Mouse (Mus musculus): ENCODE measurements around the gene Kcnip1. TPM values are rescaled to one million over a fixed set of nuclear protein-coding genes. Genes with fewer than 3 reads are reported as not detected.

Gene Kcnip1
- polyA plus RNA-seq, 1 experiment from 2014 or later = 10.2 TPM

DNA sequence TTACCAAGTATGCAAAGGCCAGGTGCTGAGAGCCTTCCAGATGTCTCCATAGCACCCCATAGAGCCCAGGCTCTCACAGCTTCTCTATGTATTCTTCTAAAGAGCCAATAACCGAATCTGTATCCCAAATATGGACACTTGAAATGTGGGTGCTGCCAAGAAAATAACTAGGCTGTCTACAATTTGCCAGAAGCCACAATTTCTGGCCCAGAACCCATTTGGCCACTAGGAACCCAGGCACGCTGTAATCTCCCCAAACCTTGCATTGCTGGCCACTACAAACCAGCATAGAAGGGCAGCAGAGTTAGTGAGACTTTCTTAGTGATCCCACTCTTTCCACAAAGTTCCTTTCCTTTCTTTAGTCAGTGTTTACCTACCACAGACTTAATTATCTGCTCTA lies 17.8 kb downstream of the Kcnip1 start:
- Histone ChIP-seq H3K9ac (no peak overlapping the region), H3K4me3 (replicated peaks) (no peak overlapping the region), H3K36me3 (no peaks in the 10 kb centered on the region), H3K4me1 (replicated peaks) (no peaks in the 10 kb centered on the region), H3K27ac (no peak overlapping the region), H3K4me2 (replicated peaks) (no peak overlapping the region), H3K27me3 (replicated peaks) (no peaks in the 10 kb centered on the region), H3K9me3 (no peaks in the 10 kb centered on the region)
- no peak for ATAC-seq
- 82% methylated on average over 2 of the region's 2 CpGs for WGBS

DNA sequence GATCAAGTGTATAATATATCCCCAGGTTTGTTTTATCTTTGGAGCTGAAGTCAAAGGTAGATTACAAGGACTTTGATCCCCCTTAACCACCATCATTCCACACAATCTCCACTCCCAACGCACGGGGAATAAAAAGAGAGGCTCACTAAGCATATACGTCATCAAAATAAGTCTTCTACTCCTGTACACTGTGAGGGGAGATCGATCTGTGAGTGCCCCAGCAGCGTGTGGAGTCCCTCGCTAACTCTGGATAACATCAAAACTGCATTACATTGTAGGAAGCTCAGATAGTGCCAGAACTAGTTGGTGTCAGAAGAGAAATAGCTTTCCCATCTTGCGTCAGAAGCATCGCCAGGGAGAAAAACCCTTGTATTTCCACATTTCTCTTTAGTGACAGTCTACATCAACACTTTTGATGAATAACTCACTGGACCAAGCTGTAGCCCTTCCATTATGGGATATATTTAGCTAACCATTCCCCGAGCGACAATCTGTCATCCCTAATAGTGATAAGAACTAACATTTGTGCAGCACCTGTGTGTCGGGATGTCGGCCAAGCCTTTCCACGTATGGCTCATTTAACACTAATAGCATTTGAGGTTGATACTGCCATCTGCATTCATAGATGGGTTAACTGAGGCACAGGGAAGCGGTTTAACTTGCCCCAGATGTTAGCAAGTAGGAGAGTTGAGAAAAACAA lies 18.5 kb downstream of the Kcnip1 start:
- no peak overlapping the region for H3K27ac ChIP-seq
- H3K4me3 ChIP-seq (replicated peaks) = no peak overlapping the region
- H3K4me1 ChIP-seq (replicated peaks) = no peaks in the 10 kb centered on the region
- no peaks in the 10 kb centered on the region for H3K36me3 ChIP-seq
- ATAC-seq = peak; percentile 43; the same call in 1 of the 2 replicates
- H3K9ac ChIP-seq = no peak overlapping the region
- no peaks in the 10 kb centered on the region for H3K27me3 ChIP-seq (replicated peaks)
- 56% methylated on average over 14 of the region's 14 CpGs for WGBS
- no peaks in the 10 kb centered on the region for H3K9me3 ChIP-seq
- H3K4me2 ChIP-seq (replicated peaks) = no peak overlapping the region

DNA sequence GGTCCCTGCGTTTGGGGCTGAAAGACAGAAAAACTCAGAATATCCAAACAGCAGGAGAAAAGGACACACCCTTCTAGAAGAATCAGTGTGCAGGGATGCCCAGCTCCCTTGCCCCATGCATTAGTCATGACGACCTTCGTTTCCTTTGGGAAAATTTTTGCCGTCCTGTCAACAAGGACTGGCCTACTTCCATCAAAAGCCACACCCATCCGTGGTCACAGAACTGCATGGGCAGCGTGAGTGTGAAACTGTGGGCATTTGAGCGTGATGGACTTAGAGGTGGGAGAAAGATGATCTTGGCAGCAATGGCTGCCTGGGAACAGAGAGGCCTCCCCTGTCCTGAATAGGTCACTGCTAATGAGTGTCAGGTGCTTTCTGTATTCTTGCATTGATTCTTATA lies 20.8 kb downstream of the Kcnip1 start:
- no peaks in the 10 kb centered on the region for H3K9me3 ChIP-seq
- no peak for ATAC-seq
- WGBS = 83% methylated on average over 7 of the region's 7 CpGs

DNA sequence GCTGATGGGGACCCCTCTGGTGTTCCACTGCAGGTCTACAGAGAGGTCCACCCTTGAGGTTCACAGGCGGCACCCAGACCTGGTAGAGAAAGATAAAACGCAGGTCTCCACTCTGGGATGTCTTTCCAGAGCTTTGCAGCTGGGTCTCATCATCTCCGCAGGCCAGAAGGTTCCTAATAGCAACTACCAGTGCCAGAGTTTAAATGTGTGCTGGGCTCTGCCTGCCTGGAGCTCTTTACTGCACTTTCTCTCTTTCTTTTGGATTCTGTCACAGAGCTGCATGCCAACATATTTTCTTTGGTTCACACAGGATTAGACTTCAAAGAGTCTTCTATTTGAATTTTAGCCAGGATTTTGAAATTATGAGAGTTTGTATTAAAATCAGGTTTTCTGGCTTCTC lies 23.8 kb downstream of the Kcnip1 start:
- no peaks in the 10 kb centered on the region for H3K9me3 ChIP-seq
- no peak for ATAC-seq
- no peaks in the 10 kb centered on the region for H3K27me3 ChIP-seq (replicated peaks)
- H3K27ac ChIP-seq = peak overlapping the region; percentile 63
- H3K4me1 ChIP-seq (replicated peaks) = no peaks in the 10 kb centered on the region
- H3K9ac ChIP-seq = no peak overlapping the region
- H3K4me3 ChIP-seq (replicated peaks) = no peak overlapping the region
- H3K4me2 ChIP-seq (replicated peaks) = no peak overlapping the region
- 56% methylated on average over 3 of the region's 3 CpGs for WGBS
- no peaks in the 10 kb centered on the region for H3K36me3 ChIP-seq

More for the DNA sequence above, 20.8 kb downstream of the Kcnip1 start:
- Histone ChIP-seq H3K4me2 (replicated peaks) (no peak overlapping the region), H3K4me1 (replicated peaks) (no peaks in the 10 kb centered on the region), H3K27me3 (replicated peaks) (no peaks in the 10 kb centered on the region), H3K4me3 (replicated peaks) (no peak overlapping the region), H3K36me3 (no peaks in the 10 kb centered on the region), H3K9ac (no peak overlapping the region), H3K27ac (no peak overlapping the region)

DNA sequence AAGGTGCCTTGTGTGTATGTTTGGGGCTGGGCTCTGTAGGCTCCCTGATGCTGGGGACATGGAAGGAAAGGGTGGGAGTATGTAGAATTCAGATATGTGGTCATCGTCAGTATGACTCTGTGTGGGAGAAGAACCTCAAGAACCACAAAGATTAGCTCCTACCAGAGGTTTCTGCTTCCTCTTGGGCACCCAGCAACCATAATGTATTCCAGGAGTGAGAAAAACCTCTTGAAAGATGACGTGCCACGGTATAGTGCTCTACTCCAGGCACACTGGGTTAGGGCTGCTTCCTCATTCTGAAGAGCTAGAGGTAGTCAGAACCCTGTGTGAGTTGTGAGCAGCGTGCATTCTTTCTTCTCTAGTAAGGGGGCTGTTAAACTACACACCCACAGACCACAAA lies 25.2 kb downstream of the Kcnip1 start:
- no peaks in the 10 kb centered on the region for H3K9me3 ChIP-seq
- 79% methylated on average over 4 of the region's 4 CpGs for WGBS
- no peaks in the 10 kb centered on the region for H3K27me3 ChIP-seq (replicated peaks)
- ATAC-seq = no peak
- no peak overlapping the region for H3K27ac ChIP-seq
- H3K4me1 ChIP-seq (replicated peaks) = peaks cover 3% of the 10 kb centered on the region; the same call in 1 of the 2 replicates
- no peaks in the 10 kb centered on the region for H3K36me3 ChIP-seq
- no peak overlapping the region for H3K9ac ChIP-seq
- no peak overlapping the region for H3K4me3 ChIP-seq (replicated peaks)
- H3K4me2 ChIP-seq (replicated peaks) = no peak overlapping the region

DNA sequence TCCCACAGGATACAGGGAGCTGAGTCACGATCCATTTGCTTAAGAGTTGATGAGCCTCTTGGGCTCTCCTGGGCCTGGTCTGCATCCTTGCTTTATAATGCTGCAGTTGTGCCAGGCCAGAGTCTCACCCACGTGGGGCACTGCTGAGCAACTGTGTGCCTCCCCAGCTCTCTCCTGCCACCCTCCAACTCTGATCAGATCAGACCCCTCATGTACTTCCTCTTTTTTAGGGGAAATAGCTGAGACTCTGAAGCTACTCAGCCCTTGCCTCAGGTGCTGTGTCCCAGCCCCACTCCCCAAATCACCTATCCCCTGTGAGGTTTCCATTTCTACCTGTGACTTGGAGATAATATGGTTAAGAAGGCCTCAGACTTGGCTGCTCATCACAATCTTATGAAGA lies 27.6 kb downstream of the Kcnip1 start:
- no peaks in the 10 kb centered on the region for H3K9me3 ChIP-seq

DNA sequence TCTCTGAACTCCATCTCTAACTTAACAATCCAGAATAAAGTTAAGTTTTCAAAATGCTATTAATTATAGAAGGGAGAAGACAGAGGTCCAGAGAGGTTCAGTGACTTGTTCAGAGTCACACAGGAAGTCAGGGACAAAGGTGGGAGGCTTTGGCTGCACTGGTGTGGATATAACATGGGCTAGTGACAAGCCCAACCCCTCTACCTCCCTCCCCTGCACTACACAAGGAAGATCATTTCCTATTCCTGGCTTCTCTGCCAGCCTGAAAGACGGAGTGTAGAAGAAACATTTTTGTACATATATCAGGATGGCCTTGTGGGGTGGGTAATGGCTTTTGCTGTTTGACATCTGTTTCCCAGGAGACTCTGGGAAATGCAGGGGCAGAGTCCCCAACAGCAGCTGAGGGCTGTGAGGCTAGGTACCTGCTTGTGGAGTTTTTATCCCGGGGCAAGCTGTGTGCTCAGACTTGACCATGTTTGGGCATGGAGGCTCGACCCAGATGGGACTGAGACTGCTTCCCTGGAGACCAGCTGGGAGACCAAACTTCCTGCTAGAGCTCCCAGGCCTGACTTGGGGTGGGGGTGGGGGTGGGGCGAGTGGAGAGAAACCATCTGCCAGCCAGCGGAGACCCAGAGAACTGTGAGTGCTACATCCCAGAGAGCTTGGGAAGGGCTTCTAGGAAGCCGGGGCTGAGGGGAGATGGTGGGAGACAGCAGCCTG lies 30.1 kb downstream of the Kcnip1 start, which contains the start of gene Kcnmb1:
TSS of gene Kcnmb1 (plus strand) at position 326 of the 720 bp plus-strand sequence.
- ATAC-seq = peak; percentile 85
- Histone ChIP-seq H3K27ac (peak within 1 kb of the TSS; percentile 59), H3K4me3 (replicated peaks) (no peak within 1 kb of the TSS), H3K4me2 (replicated peaks) (0 out of 2 replicates have a peak within 1 kb of the TSS, but pooled peaks have one; percentile 2), H3K9ac (no peak within 1 kb of the TSS), H3K36me3 (no peaks in the 10 kb centered on the region), H3K27me3 (replicated peaks) (no peaks in the 10 kb centered on the region), H3K4me1 (replicated peaks) (peaks cover 3% of the 10 kb centered on the region), H3K9me3 (no peaks in the 10 kb centered on the region)
- 20% methylated on average over 6 of the region's 6 CpGs for WGBS

More for the DNA sequence above, 27.6 kb downstream of the Kcnip1 start:
- Histone ChIP-seq H3K4me1 (replicated peaks) (peaks cover 3% of the 10 kb centered on the region), H3K9ac (no peak overlapping the region), H3K4me3 (replicated peaks) (no peak overlapping the region), H3K27me3 (replicated peaks) (no peaks in the 10 kb centered on the region), H3K27ac (no peak overlapping the region), H3K36me3 (no peaks in the 10 kb centered on the region), H3K4me2 (replicated peaks) (no peak overlapping the region)
- WGBS = 54% methylated on average over 2 of the region's 2 CpGs
- ATAC-seq = no peak

DNA sequence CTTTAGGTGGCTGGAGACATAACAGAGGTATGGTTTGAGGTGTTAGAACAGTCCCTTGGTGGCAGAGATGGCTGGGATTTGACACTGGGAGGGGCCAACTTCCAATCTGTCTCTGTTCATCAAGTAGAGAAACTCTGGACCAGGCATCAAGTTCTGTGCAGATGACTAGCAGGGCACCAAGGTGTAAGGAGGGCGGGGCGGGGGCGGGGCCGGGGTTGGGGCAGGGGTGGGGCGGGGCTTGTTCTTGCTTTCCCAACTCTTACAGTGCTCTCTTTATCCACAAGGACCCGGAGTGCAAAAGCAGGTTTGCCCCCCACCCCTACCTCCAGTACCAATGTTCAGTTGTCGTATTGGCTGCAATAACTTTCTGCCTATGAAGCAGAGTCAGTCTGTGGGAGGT lies 30.8 kb downstream of the Kcnip1 start:
- Histone ChIP-seq H3K4me2 (replicated peaks) (no peak overlapping the region), H3K27me3 (replicated peaks) (no peaks in the 10 kb centered on the region), H3K27ac (peak overlapping the region; percentile 59; the same call in 1 of the 2 replicates), H3K4me3 (replicated peaks) (no peak overlapping the region), H3K36me3 (no peaks in the 10 kb centered on the region), H3K9me3 (no peaks in the 10 kb centered on the region), H3K4me1 (replicated peaks) (peaks cover 3% of the 10 kb centered on the region), H3K9ac (no peak overlapping the region)
- 30% methylated on average over 7 of the region's 7 CpGs for WGBS
- ATAC-seq = peak; percentile 47

DNA sequence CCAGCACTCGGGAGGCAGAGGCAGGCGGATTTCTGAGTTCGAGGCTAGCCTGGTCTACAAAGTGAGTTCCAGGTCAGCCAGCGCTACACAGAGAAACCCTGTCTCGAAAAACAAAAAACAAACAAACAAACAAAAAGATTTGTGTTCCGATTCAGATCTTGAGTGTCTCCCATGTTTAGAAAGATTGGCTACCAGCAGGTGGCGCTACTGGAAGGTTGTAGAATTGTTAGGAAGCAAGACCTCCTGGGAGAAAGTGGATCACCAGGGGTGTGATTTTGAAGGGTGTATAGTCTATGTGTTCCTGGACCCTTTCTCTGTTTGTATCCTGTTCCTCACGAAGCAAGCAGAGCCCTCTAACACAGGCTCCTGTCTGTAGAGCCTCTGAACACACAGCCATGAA lies 34.2 kb downstream of the Kcnip1 start:
- Histone ChIP-seq H3K4me2 (replicated peaks) (no peak overlapping the region), H3K36me3 (no peaks in the 10 kb centered on the region), H3K4me3 (replicated peaks) (no peak overlapping the region), H3K9ac (no peak overlapping the region), H3K4me1 (replicated peaks) (peaks cover 3% of the 10 kb centered on the region), H3K27me3 (replicated peaks) (no peaks in the 10 kb centered on the region), H3K27ac (no peak overlapping the region), H3K9me3 (no peaks in the 10 kb centered on the region)
- WGBS = 88% methylated on average over 8 of the region's 8 CpGs
- ATAC-seq = no peak

DNA sequence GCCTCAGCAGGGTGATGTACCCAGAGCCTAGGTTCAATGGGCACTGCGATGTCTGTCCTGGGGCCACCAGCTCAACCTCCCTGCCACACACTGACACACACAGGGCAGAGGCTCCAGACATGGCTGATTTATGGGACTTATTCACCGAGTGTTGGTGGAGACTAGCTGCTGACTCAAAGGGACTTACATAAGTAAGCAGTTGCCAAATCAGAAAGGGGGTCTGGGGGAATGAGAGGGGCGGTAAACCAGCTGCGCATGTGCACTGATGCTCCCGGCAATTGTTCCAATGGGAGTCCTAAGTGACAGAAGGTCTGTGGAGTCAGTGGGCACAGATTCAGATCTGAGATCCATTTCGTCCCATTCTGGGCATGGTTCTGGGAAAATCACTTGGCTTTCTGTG lies 35.4 kb downstream of the Kcnip1 start:
- 79% methylated on average over 6 of the region's 6 CpGs for WGBS
- Histone ChIP-seq H3K4me1 (replicated peaks) (peaks cover 1% of the 10 kb centered on the region; the same call in 1 of the 2 replicates), H3K36me3 (no peaks in the 10 kb centered on the region), H3K9ac (no peak overlapping the region), H3K4me3 (replicated peaks) (no peak overlapping the region), H3K27ac (no peak overlapping the region), H3K4me2 (replicated peaks) (no peak overlapping the region), H3K27me3 (replicated peaks) (no peaks in the 10 kb centered on the region), H3K9me3 (no peaks in the 10 kb centered on the region)
- ATAC-seq = no peak

DNA sequence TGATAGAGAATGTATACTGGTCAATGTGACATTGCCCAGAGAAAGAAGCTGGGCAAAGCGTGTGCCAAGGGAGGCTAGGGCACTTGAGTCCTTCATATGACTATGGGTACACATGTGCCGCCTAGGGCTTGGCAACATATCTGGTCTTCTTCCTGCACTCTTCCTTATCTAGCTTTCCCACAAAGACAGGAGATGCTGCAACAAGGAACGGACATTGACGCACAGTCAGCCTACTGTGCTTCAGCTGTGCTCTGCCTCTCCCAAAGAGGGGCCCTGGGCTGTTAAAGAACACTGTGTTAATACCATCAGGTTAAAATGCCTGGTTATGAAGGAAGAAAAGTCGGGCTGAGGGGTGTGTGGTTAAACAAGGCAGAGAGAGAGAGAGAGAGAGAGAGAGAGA lies 36.3 kb downstream of the Kcnip1 start:
- Histone ChIP-seq H3K36me3 (no peaks in the 10 kb centered on the region), H3K27me3 (replicated peaks) (no peaks in the 10 kb centered on the region), H3K9ac (no peak overlapping the region), H3K4me3 (replicated peaks) (no peak overlapping the region), H3K4me1 (replicated peaks) (peaks cover 9% of the 10 kb centered on the region; the same call in 1 of the 2 replicates), H3K27ac (no peak overlapping the region), H3K9me3 (no peaks in the 10 kb centered on the region), H3K4me2 (replicated peaks) (no peak overlapping the region)
- 78% methylated on average over 5 of the region's 5 CpGs for WGBS
- no peak for ATAC-seq

DNA sequence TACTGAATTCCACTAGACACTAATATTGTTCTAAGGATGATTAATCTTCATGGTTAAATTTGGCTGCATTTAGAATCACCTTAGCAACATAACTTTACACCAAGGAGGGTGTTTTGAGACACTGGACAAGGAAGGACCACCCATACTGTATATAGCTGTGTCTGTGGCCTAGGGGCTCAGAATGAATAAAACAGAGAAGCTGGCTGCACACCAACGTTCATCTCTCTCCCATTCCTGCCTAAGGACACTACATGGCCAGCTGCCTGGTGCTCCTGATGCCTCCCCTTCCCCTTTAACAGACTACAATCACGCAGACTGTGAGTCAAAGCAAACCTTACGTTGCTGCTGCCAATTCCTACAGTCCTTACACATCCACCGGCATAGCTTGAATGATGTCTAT lies 37.0 kb downstream of the Kcnip1 start:
- Histone ChIP-seq H3K4me1 (replicated peaks) (peaks cover 9% of the 10 kb centered on the region; the same call in 1 of the 2 replicates), H3K4me3 (replicated peaks) (no peak overlapping the region), H3K27ac (no peak overlapping the region), H3K36me3 (no peaks in the 10 kb centered on the region), H3K27me3 (replicated peaks) (no peaks in the 10 kb centered on the region), H3K9ac (no peak overlapping the region), H3K9me3 (no peaks in the 10 kb centered on the region), H3K4me2 (replicated peaks) (no peak overlapping the region)
- 51% methylated on average over 4 of the region's 4 CpGs for WGBS
- no peak for ATAC-seq

Measured in intestine, embryonic 15.5 days (tissue).